Mouse (Mus musculus) CH12.LX (cell line): ENCODE data around the gene Cisd3.

Source experiments
- ELF1 ChIP-seq: IDR thresholded peaks from 2 replicates; pipeline ENCODE4 v1.6.1; 2014; ENCODE audit warnings: low read depth, mild to moderate bottlenecking, inconsistent platforms, low read length, improper control_type of control experiment
- MAFK ChIP-seq: IDR thresholded peaks from 2 replicates; pipeline ENCODE4 v1.6.1; 2011; ENCODE audit warnings: low read length, improper control_type of control experiment; ENCODE audit not compliant: insufficient replicate concordance
- MAX ChIP-seq: IDR thresholded peaks from 2 replicates; pipeline ENCODE4 v1.6.1; 2011; ENCODE audit warnings: low read length, improper control_type of control experiment
- POLR2A ChIP-seq: IDR thresholded peaks from 2 replicates; pipeline ENCODE4 v1.6.1; 2011; ENCODE audit warnings: low read depth, mild to moderate bottlenecking, improper control_type of control experiment, low read length
- USF1 ChIP-seq: IDR thresholded peaks from 2 replicates; pipeline ENCODE4 v1.6.1; 2014; ENCODE audit warnings: low read depth, mild to moderate bottlenecking, inconsistent platforms, low read length, improper control_type of control experiment
- USF2 ChIP-seq: conservative IDR thresholded peaks from 2 replicates; pipeline ENCODE4 v1.6.1; 2011; ENCODE audit warnings: low read depth, low read length, improper control_type of control experiment

DNA sequence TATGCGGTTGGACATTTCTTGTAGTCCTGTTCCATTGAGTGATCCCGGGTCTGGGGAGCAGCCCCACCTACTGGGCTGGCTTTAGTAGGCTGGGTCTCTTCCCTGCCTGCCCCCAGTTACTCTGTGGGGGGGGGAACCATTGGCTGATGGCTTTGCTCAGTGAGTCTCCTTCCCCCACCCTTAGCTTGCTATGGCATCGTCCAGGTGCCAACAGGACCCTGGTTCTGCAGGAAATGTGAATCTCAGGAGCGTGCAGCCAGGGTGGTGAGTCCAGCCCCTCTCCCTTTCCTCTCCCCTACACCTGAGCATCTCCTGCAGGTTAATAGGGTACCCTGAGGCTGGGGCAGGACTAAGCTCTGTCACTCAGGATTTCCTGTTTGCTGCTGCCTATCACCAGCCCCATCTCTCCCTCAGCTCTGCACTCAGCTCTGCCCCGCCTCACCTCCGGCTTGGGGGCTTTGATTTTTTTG lies 20.8 kb upstream of the Cisd3 start:
- TF ChIP-seq ELF1, result no peak
- no peak for TF ChIP-seq USF2
- no peak for TF ChIP-seq MAX
- no peak for TF ChIP-seq POLR2A
- no peak for TF ChIP-seq MAFK
- TF ChIP-seq USF1, result no peak
